Mouse (Mus musculus) urinary bladder, adult 2 months (tissue): ENCODE results near the gene Phc1. TPM values are rescaled to one million over a fixed set of nuclear protein-coding genes. Genes with fewer than 3 reads are reported as not detected.

ENCODE experiments used
- DNase-seq: peaks from one replicate; pipeline ENCODE4 v3.0.0; 2022; ENCODE audit warnings: low spot score
- polyA plus RNA-seq: library from polyadenylated mRNA; depleted of rRNA; stranded (reverse); fragments of >200 nt; gene quantifications from 2 replicates; pipeline ENCODE4 v1.2.3, GENCODE M21; 2012

Gene Phc1
- polyA plus RNA-seq, 1 experiment = 8.6 TPM

DNA sequence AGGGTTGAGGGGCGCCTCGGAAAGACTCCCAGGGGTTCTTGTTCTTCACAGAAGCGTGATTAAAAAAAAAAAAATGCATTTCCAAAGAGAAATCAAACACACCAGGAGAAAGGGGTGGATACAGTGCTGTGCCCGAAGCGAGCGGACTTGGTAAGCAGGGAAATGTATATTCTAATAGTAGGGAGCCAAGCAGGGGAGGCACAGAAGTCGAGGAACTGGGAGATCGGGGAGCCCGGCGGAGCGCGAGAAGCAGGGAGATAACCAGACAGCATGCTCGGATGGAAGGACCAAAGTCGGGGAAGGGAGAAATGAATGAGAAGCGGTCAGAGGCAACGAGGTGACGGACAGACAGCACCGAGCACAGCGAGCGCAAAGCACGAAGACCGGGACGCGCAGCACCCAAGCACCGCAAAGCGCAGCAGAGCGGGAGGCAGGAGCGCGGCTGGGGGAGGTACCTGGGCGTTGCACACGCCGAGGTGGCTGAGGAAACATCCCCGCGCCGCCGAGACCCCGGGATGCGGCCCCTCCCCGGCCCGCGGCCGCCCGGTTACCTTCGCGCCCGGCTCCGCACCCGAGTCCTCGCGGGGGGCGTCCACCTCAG is 1.2 kb downstream of the Phc1 start:
- peak; percentile 65 for DNase-seq

DNA sequence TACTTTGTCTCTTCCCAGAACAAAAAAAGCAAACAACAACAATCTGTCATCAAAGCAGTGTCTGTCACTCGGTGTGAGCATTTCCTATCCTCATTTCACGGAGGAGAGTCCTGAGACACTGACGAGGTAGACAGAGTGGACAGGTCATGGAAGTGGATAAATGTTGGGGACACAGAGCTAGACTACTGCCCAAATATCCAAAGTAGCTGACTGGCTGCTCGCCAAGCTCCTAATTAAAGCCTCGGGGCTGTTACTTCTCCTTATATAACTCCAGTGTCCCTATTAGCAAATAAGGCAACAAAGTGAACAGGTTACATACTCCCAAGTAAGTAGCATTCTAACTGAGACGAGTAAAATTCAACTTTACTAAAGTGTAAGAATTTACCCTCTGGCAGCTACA is 2.8 kb downstream of the Phc1 start:
- no peak for DNase-seq

DNA sequence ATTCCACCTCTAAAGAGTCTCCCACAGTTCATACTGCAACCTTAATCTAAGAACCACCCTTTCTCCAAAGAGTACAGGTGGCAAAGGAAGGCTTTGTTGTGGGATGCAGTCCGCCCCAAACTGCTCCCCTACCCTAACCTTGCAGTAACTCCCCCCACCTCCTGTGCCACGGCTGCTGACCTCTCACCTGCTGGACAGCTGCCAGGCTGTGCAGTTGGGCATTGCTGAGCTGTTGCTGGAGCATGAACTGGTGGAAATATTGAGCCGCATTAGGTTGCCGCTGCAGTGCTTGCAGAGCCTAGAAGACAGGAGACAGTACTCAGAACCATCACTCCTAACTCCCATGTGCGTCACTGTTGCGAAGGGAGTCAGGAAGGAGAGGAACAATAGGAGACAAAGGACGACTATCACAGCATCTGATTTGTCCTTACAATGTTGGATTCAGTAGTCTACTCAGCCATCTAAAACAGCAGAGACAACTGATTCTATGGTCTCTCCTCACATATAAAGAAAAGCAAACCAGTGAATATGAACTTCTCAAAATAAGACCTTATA is 5.5 kb downstream of the Phc1 start:
- no peak for DNase-seq

DNA sequence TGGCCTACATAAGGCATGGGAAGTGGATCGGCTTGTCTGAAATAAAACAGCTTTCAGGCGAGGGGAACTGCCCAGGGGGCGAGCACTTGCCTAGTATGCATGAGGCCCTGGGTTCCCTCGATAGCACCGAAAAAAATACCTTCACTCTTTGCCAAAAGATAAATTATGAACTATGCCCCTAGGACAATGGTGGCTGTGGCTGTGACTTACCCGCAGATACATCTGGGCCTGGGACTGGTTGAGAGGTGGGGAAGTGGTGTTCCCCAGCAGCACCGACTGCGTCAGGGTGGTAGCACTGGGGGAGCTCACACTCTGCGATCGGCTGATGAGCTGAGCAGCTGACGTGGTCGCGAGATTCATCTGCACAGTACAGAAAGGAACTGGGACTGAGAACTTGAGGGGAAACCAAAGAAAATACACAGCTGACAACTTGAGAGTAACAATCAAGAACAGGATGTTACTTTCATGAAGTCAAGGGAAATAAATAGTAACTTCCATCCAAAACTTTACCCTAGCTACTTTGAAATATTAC is 7.2 kb downstream of the Phc1 start:
- DNase-seq = no peak

DNA sequence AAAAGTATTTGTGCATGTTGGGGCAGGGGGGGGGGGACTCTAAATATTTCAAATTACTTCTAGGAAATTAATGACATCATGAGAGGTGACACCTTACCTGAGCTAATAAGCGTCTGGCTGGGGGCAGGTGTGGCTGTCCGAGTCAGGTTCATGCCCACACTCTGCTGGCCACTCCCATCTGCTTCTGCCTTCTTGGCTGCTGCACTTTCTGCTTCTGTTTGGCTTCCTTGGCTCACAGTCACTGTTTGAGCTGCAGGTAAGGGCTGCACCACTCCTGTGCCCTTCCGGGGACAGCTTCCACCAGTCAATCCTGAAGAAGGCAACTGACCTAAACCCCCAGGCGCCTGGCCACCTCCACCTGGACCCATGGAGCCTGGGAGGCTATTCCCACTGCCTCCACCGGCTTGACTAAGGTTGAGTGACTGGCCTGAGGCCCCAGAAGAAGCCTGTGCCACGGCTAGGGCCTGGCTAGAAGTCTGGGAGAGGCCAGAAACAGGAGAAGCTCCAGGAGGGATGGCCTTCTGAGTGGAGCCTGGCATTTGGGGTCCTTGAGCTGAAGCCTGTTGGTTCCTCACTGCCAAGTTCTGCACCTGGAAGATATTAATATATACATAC is 14.9 kb downstream of the Phc1 start:
- no peak for DNase-seq

DNA sequence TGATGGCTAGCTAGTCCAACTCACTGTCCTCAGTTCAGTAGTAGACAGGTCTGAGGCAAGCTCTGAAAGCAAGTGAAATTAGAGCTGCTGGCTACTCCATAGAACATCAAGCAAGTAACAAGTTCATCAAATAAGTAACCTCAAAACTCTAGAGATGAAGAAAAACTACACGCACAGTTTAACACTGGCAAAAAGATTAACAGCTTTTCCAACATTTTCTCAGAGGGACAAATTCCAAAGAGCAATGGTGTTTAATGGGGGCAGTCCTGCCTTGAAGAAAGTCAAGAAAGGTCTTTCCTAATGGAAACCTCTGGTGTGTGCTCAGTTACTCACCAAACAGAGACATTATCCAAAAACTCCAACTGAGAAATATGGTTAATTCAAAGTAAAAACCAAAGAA is 21.6 kb downstream of the Phc1 start:
- no peak for DNase-seq

DNA sequence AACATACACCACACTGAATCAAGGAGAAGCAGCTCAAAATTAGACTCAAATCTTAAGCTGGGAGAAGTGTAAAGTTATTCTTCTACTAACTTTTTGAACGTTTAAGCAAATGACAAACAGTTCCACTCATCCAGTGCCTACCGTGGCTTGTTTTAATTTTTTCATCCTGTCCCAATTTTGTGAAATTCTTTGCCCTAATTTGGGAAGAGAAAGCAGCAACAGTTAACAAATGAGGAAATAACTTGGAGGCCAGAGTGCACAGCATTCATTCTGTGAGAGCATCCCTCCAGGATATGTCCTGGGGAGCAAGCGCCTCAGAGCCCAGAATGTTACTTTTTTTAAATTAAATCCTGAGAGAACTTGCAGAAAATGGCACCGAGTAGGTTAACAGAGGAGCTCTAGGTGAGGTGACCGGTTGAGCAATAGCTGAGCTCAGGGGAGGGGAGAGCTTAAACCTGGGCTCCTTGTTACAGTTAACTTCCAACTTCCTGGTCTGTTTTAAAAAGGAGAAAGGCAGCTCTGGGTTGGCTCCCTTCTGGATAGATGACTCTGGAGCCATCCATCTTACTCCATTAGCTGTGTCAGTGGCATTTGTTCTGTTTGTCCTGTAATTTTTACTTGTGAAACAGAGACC is 30.1 kb downstream of the Phc1 start:
- DNase-seq = no peak

DNA sequence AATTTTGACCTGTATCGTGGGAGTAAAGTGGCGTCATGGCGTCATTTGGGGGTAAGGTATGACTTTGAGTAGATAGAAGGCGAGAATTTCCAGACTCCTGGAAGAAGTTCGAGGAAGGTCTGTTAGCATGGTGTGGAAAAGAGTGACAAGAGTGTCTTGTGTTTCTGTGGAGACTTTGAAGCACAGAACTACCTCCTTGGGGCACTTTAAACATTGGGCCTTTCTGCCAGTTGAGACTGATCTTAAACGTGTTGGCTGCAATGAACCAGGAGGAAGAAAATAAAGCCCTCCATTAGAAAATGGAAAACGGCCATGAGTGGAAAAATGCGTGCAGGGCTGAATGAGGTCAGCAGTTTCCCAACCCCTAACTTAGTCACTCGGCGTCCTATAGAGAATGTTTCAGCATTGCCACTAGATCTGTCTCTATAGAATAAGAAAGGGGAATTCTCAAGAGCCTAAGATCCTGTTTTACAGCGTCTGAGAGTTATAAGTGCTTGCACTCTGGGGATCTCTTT is 30.9 kb downstream of the Phc1 start:
- no peak for DNase-seq

DNA sequence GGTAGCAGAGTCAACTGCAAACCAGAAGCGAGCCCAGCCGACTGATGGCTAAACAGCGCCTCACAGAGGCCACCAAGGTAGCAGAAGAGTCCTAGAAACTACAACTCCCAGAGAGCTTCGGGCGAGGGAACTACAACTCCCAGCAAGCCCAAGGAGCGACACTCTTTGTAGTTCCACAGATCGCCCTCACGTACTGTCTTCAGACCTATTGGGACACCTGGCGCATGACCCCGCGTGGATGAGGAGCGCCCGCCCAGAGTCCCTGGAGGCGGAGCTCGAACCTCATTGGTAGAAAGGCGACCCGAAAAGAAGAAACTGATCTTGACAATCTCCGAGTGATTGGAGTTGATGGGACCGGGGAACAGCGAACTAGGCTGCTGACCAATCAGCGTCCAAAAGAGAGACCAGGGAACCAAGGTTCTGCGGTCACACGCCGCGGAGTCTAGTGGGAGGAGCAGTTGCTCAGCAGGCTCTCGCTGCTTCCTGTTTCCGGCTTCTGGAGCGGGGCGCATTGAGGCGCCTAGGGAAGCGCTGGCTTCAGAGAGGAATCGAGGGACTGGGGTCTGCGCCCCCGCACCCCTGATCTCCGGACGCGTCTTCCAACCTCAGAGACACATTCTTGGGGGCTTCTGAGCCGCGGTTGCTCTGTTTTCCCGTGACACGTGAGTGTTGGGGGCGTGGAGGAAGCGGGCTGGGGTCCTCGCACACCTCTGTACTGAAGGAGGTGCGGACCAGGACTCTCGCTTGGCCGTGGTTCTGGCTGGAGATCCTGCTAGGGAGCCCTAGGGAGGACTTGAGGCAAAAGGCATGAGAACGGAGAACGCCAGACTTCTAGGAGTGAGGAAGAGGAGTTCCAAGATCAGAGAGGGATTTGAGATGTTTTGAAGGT is 31.6 kb downstream of the Phc1 start, which contains the start of gene M6pr:
Gene M6pr, plus strand, starts transcription at position 216 of the 889 bp plus-strand sequence.
- peak; percentile 77 for DNase-seq

DNA sequence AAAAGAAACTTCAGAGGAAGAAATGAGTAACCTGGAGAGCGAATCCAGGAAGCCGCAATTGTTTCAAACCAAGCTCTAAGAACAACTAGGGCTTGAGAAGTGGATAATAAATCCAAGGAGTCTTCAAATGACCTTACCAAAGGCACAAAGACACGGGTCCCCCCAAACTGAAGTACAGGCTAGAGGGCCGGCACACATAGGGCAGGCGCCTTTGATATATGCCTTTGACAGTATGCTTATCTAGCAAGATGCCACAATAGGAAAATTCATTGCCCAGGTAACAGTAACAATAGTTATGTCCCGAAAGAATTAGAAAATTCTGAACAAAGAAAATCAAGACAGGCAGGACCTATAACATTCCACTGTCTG is 32.2 kb downstream of the Phc1 start:
- no peak for DNase-seq

DNA sequence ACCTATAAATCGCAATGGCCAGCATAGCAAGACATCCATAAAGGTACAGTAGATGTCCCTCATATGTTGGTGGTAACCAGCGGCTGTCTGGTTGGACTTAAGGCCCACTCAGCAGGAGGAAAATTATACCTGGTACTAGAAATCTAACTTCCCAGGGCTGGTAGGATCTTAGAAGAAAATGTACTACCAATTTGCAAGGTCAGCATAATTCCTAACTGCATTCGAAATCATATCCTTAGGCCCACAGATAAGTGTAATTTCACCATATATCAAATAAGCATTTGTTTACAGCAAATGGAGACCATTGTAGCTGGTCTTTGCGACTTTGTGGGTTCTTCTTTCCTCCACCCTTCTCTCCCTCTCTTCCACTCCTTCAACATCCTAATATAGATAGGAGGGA is 33.7 kb downstream of the Phc1 start:
- no peak for DNase-seq

DNA sequence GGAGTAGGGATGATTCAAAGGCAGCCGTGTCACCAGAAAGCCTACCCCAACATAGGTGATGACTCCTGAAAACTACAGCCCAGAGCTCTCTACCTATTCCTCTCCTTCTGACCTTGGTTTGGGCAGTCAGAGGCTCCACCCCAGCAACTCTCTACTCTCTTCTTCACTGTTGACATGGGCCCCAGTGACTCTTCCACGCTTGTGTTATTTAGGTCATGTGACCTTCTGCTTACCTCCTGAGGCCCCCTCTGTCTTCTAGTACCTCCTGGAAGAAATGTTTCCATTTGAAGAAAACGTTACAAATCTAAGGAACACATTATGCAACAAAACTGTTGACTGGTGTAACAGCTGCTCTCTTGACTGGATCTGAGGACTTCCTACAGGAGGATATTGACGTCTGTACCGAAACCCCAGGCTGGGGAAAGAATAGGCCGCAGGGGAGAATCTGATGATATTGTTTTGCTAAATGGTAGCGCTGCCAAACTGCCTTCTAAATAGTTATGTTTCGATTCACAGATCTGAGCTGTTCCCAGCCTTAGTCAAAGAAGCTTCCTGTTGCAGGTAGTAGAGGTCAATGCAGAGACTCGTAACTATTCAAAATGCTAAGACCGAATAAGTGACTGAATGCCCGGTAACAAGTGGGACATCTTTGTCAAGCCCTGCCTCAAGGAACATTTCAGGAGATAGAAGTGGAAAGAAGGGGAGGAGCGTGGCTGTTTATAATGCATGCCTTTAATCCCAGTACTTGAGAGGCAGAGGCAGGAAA is 35.4 kb downstream of the Phc1 start:
- DNase-seq = no peak

DNA sequence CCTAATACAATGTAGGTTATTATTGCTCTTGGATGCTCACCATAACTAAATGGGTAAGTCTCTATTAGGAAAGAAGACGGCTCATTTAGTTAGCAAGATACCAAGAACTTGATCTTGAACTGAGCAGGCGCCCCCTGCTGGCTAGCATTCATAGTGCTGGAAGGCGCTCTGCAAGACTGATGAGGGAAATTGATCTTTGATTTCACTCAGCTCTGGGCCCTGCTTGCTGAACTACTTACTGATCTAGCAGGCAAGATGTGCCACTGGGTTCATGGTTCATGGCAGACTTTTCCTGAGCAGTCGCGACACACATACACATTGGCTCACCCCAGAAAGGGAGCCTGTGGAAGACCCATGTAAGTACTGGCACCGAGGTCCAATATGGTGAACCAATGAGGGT is 36.0 kb downstream of the Phc1 start:
- peak; percentile 51 for DNase-seq

DNA sequence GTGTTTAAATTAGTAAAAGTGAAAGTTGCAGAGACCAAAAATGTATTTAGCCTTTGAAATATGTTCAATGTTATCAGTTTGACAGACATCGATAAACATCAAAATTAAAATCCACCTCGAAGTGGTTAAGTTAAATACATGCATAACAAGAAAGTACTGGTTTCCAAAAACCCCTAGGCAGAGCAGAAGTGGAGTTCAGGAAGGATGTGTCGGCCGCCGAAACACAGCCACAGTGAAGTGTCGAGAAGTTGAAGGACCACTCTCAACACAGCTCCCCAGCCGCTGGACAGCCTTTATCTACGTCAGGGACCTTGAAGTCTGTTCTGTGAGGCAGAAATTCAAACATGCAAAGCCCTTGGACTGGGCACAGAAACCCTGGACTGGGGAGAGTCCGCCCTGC is 36.8 kb downstream of the Phc1 start:
- no peak for DNase-seq

DNA sequence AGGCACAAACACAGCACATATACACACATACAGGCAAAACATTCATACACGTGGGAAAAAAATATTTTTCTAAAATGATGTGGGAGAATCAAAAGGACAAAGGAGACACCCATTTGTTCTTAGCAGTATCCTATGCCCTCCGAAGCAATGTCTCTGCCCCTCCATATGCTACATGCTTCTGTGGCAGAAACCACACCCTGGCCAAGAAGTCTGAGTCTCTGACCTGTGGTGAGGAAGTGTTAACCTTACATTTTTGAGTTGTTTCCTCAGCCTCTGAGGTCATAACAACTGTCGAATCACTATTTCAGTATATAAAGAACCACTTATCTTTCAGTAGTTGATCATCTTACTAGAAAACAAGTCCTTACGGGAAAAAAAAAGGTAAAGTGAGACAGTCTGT is 37.7 kb downstream of the Phc1 start:
- DNase-seq = no peak

DNA sequence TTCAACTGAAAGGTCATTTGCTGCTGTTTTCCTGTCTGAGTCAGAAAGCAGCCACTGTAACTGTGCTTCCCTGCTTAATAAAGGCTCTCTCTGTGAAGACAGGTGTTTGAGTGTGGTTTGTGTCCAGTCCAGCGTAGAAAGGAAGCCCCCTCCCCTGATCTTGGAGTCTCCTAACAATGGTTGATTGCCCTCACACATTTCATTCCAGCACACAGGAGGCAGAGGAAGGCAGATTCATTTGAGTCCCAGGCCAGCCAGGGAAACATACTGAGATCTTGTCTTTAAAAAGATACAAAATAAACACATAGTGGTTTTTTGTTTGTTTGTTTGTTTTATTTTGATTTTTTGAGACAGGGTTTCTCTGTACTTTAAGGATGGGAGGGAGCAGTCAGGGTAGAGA is 38.2 kb downstream of the Phc1 start:
- DNase-seq = no peak

DNA sequence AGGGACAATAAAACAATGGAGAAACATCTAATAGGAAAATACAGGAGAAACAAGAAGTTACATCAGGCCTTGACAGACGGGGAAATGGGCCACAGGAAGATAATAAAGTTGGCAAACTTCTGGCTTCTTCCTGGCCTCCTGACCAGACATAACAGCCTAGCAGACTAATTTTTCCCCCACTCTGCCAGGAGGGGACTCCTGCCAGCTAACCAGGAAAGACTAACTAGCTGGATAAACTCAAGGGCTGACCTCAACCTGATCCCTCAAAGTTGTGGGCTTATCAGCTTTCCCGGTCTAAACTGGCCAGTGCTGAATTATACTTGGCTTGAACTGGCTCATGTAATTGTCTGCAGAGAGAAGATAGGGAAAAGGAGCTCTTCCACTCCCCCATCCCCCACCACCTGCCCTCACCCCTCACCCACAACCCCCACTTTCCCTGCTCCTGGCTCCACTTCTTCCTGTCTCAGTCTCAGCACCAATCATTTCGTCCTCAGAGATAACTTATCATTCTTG is 40.7 kb downstream of the Phc1 start:
- no peak for DNase-seq

DNA sequence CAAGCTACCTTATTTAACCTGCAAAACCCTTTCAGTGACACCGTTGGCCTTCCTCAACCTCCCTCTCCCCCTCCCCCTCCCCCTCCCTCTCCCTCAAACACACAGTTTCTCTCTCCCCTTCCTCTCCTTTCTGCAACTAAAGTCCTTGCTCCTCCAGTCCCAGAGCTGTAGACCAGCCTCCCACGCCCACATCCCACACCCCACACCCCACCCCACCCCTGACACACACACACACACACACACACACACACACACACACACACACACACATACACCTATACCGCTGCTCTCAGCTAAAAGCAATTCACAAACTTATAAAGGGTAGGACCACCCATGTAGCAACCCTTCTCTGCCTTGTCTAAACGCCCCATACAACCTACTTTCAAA is 42.1 kb downstream of the Phc1 start:
- DNase-seq = no peak

DNA sequence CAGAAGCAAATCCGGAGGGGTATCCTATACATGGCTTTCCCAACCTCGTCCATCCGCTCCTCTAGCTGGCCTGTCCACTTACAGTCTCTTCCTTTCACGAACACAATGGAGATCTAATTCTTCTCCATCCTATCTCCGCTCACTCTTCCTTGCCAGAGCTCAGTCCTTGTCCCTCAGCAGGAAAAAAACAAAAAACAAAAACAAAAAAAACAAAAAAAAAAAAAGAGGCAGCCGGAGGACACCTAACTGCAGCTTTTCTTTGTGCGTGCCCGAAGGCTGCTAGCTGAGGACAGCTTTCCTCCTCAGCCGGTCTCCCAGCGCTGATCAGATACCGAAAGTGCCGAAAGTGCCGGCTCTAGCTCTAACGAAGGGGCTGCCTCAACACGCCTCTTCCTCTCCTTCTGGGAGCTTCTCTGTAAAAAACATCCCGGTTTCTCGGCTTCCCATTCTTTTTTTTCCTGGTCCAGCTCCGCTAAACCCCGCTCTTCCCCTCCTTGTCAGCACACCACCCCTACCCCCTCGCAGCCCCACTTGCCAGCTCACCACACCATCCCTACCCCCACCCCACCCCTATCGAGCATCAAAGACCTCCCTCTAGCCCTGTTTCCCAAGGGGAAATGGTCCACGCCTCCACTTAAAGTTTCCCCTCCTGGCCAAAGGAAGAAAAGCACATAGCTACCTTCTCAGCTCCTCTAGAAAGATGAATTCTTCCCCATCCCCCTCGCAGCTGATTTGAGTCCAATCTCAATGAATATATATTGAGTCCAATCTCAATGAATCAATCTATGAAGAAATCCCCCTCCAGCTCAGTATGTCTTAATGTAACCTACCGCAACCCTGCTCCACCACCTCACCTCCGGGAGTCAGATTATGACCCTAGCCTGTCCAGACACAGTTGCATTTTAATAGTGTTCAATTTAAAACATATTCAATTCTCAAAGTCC is 42.8 kb downstream of the Phc1 start:
- DNase-seq = no peak

DNA sequence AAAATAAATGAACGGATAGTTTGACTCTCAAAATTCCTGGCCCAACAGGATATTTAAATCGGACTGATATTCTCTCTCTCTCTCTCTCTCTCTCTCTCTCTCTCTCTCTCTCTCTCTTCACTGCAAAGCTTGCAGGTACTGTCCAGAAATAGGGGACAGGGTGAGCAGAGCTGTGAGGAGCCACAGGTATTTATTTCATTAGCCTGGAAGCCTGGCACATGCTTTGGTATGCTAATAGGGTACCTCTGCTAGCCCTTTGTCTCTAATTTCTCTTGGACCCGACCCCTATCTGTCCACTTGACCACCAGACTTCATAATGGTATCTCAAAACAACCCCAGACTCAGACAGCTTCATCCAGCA is 43.5 kb downstream of the Phc1 start:
- DNase-seq = no peak
